Mouse (Mus musculus) retina, postnatal 1 day (tissue): Measurements from ENCODE around the gene Serinc2.

Experiments
- DNase-seq: peaks from one replicate; pipeline ENCODE4 v3.0.0-alpha.2; 2012

The Serinc2 gene

DNA sequence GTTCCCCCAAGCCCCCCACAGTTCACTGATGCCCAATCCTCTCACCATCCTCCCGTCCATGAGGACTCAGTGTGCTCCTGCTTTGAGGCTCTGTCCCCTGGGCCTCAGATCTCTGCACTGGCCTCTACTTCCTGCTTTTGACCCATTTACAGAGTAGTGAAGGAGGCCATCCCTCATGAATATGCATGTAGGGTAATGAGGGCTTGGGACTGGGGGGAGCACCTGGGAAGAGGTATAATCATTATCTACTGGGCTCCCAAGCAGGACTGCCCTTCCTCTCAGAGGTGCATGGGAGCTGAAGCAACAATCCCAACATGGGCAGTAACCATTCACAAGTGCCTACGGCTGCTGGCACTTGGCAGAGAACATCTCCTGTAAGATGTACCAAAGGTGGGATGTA lies at the start of gene Serinc2:
Serinc2 (minus strand) TSS at position 101 of the 400 bp plus-strand sequence.
- DNase-seq: peak; percentile 38

GRCm38 (mm10) chr4:130327366-130327765 lies 48.4 kb upstream of the Serinc2 start:
- DNase-seq: no peak

DNA sequence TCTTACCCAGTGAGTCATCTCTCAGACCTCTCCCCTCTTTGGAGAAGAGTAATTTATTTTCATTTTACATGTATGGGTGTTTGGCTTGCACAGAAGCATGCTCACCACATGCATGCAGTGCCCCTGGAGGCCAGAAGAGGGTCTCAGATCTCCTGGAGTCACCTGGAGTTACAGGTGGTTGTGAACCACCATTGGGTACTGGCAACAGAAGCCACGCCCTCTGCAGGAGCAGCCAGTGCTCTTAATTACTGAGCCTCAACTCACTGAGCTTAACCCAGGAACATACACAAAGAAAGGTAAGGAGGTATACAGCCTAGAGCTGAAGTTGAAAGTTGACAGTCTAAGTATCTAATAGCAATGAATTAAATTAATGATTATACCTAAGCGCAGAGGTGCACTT lies 46.4 kb upstream of the Serinc2 start:
- DNase-seq: no peak

DNA sequence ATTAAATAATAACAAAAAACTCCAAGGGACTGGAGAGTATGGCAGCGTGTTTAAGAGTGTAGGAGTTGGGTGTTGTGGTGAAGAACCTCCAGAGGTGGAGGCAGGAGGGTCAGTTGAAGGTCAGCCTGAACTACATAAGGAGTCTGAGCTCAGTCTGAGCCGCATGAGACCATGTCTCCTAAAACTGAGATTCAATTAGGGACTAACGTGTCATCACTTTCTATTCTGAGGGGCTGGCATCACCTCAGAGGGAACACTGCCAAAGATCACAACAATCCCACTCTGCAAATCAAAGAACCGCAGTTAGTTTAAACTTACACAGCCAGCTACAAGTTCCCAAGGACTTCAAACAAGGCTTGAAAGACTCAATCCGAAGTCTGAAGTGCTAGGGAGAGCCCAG lies 44.6 kb upstream of the Serinc2 start:
- no peak for DNase-seq

- DNase-seq: no peak
Measured at GRCm38 (mm10) chr4:130323165-130323564, 44.2 kb upstream of the Serinc2 start.

GRCm38 (mm10) chr4:130322567-130322966 lies 43.6 kb upstream of the Serinc2 start:
- DNase-seq: no peak

DNA sequence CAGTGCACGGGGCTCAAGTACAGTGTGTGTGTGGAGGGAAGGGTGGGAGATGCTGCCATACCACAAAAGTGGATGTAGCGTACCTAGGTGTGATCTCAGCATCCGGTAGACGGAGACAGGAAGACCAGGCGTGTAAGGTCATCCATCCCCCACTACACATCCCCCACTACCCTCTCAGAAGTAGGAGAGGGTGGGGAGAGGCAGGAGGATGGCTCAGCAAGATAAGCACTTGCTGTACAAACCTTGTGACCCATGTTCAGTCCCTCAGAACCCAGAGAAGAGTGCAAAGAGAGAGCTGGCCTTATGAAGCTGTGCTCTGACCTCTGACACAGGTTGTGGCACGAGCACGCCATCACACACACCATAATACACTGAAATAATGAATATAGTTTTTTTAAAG lies 42.6 kb upstream of the Serinc2 start:
- DNase-seq: no peak

DNA sequence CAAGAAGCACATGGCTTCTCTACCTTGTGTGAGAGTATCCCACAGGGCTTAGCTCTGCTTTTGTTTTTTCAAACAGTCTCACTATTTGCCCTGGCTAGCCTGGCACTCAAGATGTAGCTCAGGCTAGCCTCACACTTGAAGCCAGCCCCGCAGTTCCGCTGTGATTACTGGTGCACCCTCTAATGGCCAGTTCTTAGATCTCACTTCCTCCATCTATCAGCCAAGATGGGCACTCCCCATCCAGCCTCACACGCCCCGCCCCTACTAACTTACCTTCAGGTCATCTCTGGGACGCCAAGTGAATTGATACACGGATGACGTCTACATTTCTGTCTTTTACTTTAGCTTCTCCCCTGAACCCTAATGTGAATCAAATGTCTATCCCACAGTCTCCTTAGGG lies 40.6 kb upstream of the Serinc2 start:
- DNase-seq: no peak

- no peak for DNase-seq
Measured at GRCm38 (mm10) chr4:130318122-130318521, 39.1 kb upstream of the Serinc2 start.

GRCm38 (mm10) chr4:130316691-130317090 lies 37.7 kb upstream of the Serinc2 start:
- no peak for DNase-seq

DNA sequence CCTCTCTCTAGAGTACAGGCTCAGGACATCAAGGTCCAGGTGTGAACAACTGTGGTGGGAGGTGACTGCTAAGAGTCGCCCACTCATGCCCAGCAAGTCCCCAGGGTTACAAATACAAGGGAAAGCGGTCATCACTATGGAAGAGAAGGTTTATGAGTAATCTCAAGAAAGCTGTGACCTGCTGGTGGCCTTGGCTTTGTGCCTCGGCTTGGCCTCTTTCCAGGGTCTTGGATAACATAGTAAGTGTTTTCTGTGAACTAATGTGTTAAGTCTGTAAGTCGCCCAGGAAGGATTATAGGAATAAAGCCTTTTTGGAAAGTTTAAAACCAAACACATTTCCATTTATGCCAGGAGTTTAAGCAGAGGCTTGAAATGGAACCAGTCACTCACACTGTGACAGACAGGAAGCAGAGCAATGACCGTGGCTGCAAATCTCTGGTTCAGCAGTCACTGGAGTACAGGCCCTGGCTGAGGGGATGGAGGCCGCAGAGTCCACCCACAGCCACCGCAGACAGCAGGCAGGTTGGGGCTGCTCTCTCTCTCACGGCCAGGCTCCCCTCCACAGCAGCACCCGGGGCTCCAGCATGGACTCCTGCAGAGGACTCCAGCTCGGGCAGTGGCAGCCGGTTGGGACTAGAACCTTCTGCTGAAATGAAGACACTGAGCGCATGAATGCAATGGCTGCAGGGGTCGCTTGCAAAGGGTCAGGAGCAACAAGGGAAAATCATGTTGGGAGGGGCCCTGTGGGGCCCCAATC lies 36.9 kb upstream of the Serinc2 start:
- no peak for DNase-seq

DNA sequence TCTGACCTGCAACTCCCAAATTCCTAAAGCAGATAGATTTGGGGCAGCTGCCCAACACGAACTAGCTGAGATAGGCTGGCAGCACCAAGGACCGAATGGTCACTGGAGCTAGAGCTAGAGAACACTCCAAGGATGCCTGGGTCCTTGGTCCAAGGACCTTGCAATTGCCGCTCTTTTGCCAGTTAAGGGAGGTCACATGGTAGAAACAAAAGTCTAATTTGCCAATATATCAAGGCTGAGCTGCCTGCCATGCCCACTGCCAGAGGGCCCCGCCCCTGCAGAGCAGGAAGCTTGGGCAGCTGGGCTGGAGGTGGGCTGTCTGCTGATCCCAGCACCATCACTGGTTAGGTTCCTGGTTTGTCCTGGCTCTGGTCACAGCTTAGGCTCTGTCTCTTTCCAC lies 34.5 kb upstream of the Serinc2 start:
- no peak for DNase-seq

- DNase-seq: no peak
Measured at GRCm38 (mm10) chr4:130312526-130312925, 33.5 kb upstream of the Serinc2 start.

GRCm38 (mm10) chr4:130309254-130309653 lies 30.2 kb upstream of the Serinc2 start:
- no peak for DNase-seq

- peak; percentile 76 for DNase-seq
Measured at GRCm38 (mm10) chr4:130308231-130309081, 29.5 kb upstream of the Serinc2 start, which contains the start of the genes Fabp3 and Gm10570. Gene Fabp3, plus strand, starts transcription at chr4:130308595. Gene Gm10570, minus strand, starts transcription at chr4:130308674.

DNA sequence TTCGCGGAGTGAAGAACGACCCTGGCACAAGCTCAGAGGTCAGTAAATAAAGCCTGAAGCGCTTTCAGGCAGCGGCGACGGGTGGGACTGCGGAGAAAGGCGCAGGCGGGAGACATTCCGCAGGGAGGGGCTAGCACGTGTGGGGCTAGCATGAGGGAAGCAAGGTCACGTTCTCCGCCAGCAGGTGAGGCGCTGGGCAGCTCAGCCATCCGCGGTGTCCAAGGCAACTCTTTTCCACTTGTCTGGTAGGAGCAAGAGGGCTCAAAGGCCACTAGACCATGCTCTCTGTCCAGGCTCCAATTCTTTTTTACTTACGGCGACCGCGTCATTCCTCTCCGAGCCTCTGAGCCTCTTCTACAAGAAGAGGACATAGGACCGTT lies 28.8 kb upstream of the Serinc2 start:
- peak; percentile 73 for DNase-seq

GRCm38 (mm10) chr4:130306796-130307630 lies 28.0 kb upstream of the Serinc2 start:
- no peak for DNase-seq

- no peak for DNase-seq
Measured at GRCm38 (mm10) chr4:130304746-130305145, 25.7 kb upstream of the Serinc2 start.

GRCm38 (mm10) chr4:130302285-130302870 lies 23.4 kb upstream of the Serinc2 start:
- no peak for DNase-seq

DNA sequence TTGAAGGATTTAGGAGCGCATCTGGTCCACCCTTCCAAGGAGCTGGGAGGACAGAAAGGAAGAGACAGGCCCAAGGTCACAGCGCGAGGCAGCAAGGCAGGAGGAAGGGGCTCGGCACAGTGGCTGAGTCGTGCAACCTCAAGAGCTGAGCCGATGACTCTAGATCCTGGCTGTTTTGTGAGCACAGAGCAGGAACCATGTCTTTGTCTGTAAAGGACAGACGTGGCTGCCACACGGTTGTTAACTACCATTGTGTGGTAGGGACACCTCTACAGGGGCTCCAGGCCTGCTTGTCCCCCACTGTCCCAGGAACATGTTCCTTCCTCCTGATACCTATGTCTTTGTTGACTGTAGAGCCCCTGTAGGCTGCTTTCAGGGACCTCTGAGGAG lies 20.6 kb upstream of the Serinc2 start:
- no peak for DNase-seq

- no peak for DNase-seq
Measured at GRCm38 (mm10) chr4:130298877-130299628, 20.0 kb upstream of the Serinc2 start.

DNA sequence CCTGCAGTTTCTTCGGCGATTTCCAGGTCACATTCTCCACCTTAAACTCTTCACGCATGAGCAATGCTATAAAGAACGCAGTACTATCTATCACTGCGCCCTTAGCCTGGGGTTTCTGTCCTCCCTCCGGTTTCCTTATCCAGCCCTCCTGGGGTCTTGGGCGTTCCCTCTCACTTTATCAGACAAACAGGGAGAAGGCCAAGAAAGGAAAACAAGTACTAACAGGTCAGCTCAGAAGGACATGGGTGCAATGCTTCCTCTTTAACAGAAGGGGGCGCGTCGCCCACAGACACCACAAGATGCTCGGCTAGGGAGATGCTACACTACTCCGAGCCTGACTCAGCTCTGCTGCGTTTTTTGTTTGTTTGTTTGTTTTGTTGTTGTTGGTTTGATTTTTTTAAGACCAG lies 18.1 kb upstream of the Serinc2 start:
- DNase-seq: peak; percentile 79
